Mouse (Mus musculus): Measurements from ENCODE around the gene Cdr2.

DNA sequence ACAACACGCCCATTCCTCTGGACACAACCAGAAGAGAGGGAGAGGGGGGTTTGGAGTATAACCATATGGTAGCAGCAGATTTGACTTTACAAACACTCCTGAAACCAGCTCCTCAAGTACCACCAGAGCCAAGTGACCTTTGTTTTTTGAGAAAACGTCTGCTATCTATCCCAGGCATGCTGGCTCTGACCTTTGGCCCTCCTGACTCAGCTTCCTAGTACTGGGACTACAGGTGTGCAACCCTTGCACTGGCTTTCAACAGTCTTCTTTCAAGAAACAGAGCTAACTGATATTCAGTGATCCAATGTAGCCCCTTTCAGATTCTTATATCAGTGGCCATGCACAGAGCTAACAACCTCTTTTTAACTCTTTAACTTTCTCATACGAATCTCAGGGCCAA lies 20.2 kb downstream of the Cdr2 start:
- TF ChIP-seq POLR2A (IDR thresholded peaks at IDR 0.05; ENCODE audit: insufficient read depth, low read length): no peak
- TF ChIP-seq CTCF (IDR thresholded peaks at IDR 0.05; ENCODE audit: low read depth, low read length): no peak
- no peak for TF ChIP-seq EP300 (IDR thresholded peaks at IDR 0.05; ENCODE audit: insufficient read depth, low read depth, low read length)
